Mouse (Mus musculus) Patski (cell line): ENCODE data around the gene Tmem86b. TPM values are rescaled to one million over a fixed set of nuclear protein-coding genes. Genes with fewer than 3 reads are reported as not detected.

Experiments
- polyA plus RNA-seq: library from polyadenylated mRNA; unstranded; gene quantifications from one replicate; pipeline ENCODE4 v1.2.3, GENCODE M21; 2021

Tmem86b gene
- polyA plus RNA-seq, 1 experiment from 2014 or later, result 2.6 TPM

Other genes with a start within 250 kb of the Tmem86b start
- not detected for gene Gp6, start 233.7 kb downstream of the Tmem86b start, polyA plus RNA-seq
- gene Rdh13, start 185.8 kb downstream of the Tmem86b start, polyA plus RNA-seq, result 45.3 TPM
- 0.04 TPM for gene Eps8l1, start 170.7 kb downstream of the Tmem86b start, polyA plus RNA-seq
- 85.2 TPM for gene Ppp1r12c, start 129.7 kb downstream of the Tmem86b start, polyA plus RNA-seq
- not detected for gene Tnnt1, start 115.0 kb downstream of the Tmem86b start, polyA plus RNA-seq
- gene Tnni3, start 107.2 kb downstream of the Tmem86b start, polyA plus RNA-seq, result 0.33 TPM
- 1.9 TPM for gene Dnaaf3, start 99.0 kb downstream of the Tmem86b start, polyA plus RNA-seq
- 0.12 TPM for gene Syt5, start 83.9 kb downstream of the Tmem86b start, polyA plus RNA-seq
- gene Ptprh, start 27.4 kb downstream of the Tmem86b start, polyA plus RNA-seq, result not detected
- gene Ppp6r1, start 27.6 kb upstream of the Tmem86b start, polyA plus RNA-seq, result 82.6 TPM
- 80.2 TPM for gene Hspbp1, start 53.6 kb upstream of the Tmem86b start, polyA plus RNA-seq
- 27.9 TPM for gene Brsk1, start 59.2 kb upstream of the Tmem86b start, polyA plus RNA-seq
- gene Tmem150b, start 93.8 kb upstream of the Tmem86b start, polyA plus RNA-seq, result 0.14 TPM
- gene Kmt5c, start 108.7 kb upstream of the Tmem86b start, polyA plus RNA-seq, result 58.6 TPM
- gene Cox6b2, start 121.7 kb upstream of the Tmem86b start, polyA plus RNA-seq, result not detected
- not detected for gene Fam71e2, start 139.9 kb upstream of the Tmem86b start, polyA plus RNA-seq
- 2.4 TPM for gene Il11, start 151.4 kb upstream of the Tmem86b start, polyA plus RNA-seq
- gene Tmem190, start 151.5 kb upstream of the Tmem86b start, polyA plus RNA-seq, result 0.67 TPM
- gene Tmem238, start 158.2 kb upstream of the Tmem86b start, polyA plus RNA-seq, result 5.7 TPM
- 230 TPM for gene Rpl28, start 161.5 kb upstream of the Tmem86b start, polyA plus RNA-seq
- 250 TPM for gene Ube2s, start 181.2 kb upstream of the Tmem86b start, polyA plus RNA-seq
- 1.9 TPM for gene Shisa7, start 213.3 kb upstream of the Tmem86b start, polyA plus RNA-seq
- gene Isoc2b, start 238.8 kb upstream of the Tmem86b start, polyA plus RNA-seq, result 8.5 TPM
- 6.6 TPM for gene Isoc2a, start 245.7 kb upstream of the Tmem86b start, polyA plus RNA-seq